Mouse (Mus musculus) adipose tissue, adult 10 weeks (tissue): ENCODE measurements around the gene Olfr8. TPM values are rescaled to one million over a fixed set of nuclear protein-coding genes. Genes with fewer than 3 reads are reported as not detected.

Experiments used
- polyA plus RNA-seq: library from polyadenylated mRNA; stranded (reverse); fragments of 350-450 nt; fragmentation: Illumina TruSeq; extraction: RNeasy Lipid Tissue Mini Kit (QIAGEN cat#74804); gene quantifications from one replicate; pipeline ENCODE4 v1.2.3, GENCODE M21; 2014; ENCODE audit warnings: low read depth, low replicate concordance

Olfr8 gene
- polyA plus RNA-seq: not detected

GRCm38 (mm10) chr10:78950336-78950735, at the start of gene Olfr8:
Gene Olfr8, plus strand, starts transcription at chr10:78950636.

GRCm38 (mm10) chr10:78912871-78913270, 37.6 kb upstream of the Olfr8 start, which contains the start of gene Olfr1354:
Gene Olfr1354, plus strand, starts transcription at chr10:78913171.

GRCm38 (mm10) chr10:78963009-78963408, 12.6 kb downstream of the Olfr8 start, which contains the start of gene Olfr1353:
Gene Olfr1353, plus strand, starts transcription at chr10:78963309.

GRCm38 (mm10) chr10:78980750-78981149, 30.3 kb downstream of the Olfr8 start, which contains the start of gene Olfr1352:
Gene Olfr1352, plus strand, starts transcription at chr10:78981050.

Other genes with a start within 250 kb of the Olfr8 start
- gene Casp14, start 232.3 kb upstream of the Olfr8 start, polyA plus RNA-seq: 0.17 TPM
- gene Ccdc105, start 197.6 kb upstream of the Olfr8 start, polyA plus RNA-seq: 1.6 TPM
- 0.15 TPM for gene Slc1a6, start 170.1 kb upstream of the Olfr8 start, polyA plus RNA-seq
- gene Olfr1356, start 98.5 kb upstream of the Olfr8 start, polyA plus RNA-seq: not detected
- not detected for gene Olfr1355, start 75.1 kb upstream of the Olfr8 start, polyA plus RNA-seq
- gene Olfr1354, start 37.5 kb upstream of the Olfr8 start, polyA plus RNA-seq: not detected
- not detected for gene Olfr1353, start 12.7 kb downstream of the Olfr8 start, polyA plus RNA-seq
- gene Olfr1352, start 30.4 kb downstream of the Olfr8 start, polyA plus RNA-seq: not detected
- gene Olfr1351, start 61.8 kb downstream of the Olfr8 start, polyA plus RNA-seq: not detected
- gene Olfr57, start 78.1 kb downstream of the Olfr8 start, polyA plus RNA-seq: not detected
- gene 2610008E11Rik, start 147.0 kb downstream of the Olfr8 start, polyA plus RNA-seq: 15.1 TPM
- gene Vmn2r80, start 198.1 kb downstream of the Olfr8 start, polyA plus RNA-seq: not detected